Mouse (Mus musculus): Measurements from ENCODE around the gene Rexo5.

Rexo5 gene

DNA sequence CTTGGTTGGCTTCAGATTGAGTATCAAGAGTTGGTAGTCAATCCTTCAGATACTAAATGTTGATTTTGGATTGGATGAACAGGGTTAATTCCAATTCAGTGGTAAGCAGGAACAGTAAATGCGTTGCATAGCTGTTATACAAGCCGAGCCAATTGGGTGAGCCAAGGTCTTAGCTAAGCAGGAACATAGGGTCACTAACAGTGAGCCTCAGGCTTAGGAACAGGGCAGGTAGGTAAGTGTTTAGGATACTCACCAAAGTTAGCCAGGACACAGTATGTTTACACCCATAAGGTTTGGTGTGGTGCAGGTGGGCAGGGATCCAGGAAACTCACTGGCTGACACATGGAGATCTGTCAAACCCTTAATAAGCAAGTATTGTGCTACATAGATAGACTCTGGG, 53.6 kb downstream of the Rexo5 start:
- no peak for DNase-seq

DNA sequence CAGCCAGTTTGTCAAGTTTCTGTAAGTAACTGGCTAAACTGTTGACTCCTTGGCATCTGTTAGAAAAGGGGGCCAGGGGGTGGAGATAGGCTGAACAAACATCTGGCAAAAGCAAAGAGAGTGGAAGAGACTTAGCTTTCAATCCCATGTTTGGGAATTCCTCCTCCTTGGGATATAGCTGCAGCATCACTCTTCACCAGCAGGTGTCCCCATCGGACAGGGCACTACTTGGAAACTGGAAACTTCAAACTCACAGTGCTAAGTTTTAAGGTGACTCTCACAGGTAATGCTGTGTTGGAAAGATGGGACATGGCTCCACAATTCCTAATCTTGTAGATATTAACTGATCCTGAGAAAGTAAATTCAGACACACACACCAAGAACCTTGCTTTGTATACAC, 55.3 kb downstream of the Rexo5 start:
- DNase-seq = peak; percentile 49 to 73

DNA sequence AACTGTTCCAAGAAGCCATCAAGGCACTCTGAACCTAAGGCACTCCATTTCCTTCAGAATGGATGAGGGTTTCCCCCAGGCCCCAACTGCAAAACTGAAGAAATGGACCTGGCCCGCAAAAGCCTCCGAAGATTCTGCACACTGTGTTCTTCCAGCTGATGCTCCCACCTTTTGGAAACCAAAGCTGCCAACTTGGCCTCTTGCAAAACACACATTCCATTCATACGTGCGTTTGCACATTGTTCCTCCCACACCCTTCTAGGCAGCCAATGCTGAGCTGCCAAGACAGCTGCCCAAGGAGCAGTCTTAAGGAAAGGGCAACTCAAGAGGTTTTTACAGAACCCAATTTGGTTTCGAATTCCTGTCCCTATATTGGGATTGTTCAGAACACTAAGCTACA, 56.9 kb downstream of the Rexo5 start:
- DNase-seq = peak; percentile 50 to 66

DNA sequence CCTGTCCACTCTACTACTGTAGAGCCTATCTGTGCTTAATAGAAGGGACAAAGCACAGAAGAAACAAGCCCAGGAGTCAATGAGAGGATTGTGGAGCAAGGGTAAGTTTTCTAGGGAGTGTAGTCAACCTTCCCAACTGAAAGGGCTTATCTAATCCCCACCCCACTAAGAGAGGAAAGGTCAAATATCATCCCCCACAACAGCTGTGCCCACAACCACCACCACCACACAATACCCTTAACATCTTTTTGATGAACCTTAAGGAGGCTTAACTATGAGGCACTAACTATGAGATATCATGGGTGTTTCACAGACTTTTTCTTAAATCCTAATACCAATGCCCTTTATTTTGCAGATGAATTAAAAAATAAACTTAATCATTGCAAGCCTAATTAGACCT, 58.7 kb downstream of the Rexo5 start:
- no peak for DNase-seq

DNA sequence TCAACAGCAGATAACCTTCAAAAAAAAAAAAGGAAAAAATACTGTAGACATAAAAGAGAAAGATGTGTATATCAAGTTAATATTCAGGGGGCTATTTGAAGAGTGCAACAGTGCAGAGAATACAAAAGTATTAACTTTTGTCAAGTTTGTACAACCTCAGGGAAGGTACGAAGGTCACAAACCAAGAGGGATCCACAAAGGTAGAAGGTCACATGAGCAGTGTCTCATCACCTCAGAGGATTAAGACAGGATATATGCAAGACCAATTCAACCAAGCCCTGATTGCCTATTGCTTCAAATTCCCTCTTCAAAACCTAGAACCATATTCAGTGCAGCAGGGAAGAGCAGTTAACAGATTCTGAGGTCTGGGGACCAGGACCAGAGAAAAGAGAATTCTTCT, 59.4 kb downstream of the Rexo5 start:
- no peak for DNase-seq

DNA sequence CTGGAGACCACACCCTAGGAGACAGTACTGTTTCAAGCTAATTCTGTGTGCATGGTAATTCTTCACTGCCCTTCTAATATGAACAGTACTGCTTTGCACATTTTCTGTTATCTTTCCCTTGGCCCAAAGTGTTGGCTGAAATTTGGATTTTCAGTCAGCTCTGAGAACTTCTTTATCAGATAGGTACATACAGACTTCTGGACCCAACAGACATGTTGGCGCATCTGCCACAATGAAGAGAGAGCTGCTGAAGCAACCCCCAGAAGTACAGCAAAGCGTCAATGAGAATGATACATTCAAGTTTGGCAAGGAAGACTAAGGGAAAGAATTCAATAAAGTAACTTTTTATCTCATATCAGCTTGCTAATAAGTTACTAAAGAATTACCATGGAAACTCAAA, 60.6 kb downstream of the Rexo5 start:
- DNase-seq = no peak

DNA sequence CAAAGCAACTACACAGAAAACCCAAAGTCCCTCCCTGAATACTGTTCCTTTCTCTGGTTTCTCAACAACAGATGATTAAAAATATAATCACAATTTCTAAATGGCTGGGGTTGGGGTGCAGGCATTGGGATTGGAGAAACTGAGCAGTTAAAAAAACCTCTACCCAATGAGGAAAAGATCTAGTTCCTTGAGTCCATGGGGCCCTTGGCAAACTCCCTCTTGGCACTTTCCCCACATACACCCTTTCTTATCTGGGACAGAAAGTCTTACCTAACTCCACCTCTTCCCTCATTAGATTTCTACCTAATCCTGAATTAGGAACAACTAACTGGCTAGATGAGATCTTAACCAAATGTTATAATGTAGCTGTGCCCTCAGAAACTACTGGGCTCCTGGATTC, 61.2 kb downstream of the Rexo5 start:
- DNase-seq = no peak

DNA sequence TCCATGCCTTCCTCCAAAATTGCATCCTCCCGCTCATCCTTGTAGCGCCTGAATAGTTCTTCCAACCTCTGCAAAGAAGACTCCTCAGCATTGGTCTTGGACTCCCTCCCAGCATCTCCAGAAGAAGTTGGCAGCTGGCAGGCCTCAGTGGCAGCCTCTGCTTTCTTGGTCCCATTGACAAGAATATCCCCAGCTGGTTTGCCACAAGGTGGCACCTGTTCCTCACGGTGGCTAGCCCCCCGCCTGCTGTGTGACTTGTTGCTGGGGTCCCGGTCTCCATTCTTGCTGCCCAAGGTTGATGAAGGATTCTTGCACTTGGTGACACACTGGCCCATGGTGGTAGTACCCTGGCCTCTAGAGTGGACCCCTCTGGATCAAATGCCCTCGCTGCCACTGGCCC, 65.7 kb downstream of the Rexo5 start:
- DNase-seq = peak; percentile 19 to 31

DNA sequence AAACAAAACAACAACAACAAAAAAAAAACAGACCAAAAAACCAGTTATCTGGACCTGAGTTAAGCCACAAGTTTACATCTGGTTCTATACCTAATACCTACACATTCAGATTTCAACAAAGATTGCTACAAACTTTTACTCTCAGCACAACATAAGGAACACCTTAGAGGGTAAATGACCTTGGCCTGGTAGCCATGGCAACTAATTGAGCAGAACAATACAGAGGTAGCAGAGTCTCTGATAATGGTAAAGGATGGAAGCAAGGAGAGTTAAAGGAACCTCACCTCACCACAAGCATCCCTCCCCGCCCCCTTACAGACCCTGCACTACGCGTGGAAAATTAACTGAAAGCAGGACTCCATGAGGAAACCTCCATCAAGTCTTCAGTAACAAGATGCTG, 66.3 kb downstream of the Rexo5 start:
- no peak for DNase-seq

DNA sequence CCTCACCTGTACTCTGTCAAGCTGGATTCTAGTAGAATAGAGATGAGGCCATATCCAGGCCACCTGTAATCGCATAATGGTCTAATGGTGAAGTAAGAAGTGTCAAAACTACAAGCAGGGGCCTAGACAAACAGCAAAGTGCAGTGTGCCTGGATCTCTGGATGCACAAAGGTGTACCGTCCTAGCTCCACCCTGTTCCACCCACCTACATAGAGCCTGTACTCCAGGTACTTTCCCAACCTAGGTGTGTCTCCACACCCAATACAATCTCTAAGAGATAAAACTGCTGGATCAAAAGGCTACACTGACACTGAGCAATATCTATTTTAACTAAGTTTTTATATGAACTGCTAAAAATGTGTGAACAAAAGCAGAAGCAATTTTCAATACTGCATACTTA, 66.7 kb downstream of the Rexo5 start:
- no peak for DNase-seq

DNA sequence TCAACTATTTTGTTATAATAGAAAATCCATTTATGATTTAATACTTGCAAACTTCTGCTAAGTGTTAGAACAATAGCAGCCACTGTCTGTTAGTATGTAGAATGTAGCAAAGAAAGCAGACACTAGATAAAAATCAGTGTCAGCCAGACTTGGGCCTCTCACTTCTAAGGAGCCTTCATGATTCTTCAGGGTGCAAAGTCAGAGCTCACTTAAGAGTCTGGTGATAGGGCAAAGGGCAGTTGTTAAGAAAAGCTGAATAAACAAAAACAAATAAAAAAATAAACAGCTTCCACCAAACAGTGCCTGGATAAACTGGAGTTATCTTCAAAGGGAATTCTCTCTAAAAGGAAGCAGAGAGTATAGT, 67.1 kb downstream of the Rexo5 start:
- no peak for DNase-seq

DNA sequence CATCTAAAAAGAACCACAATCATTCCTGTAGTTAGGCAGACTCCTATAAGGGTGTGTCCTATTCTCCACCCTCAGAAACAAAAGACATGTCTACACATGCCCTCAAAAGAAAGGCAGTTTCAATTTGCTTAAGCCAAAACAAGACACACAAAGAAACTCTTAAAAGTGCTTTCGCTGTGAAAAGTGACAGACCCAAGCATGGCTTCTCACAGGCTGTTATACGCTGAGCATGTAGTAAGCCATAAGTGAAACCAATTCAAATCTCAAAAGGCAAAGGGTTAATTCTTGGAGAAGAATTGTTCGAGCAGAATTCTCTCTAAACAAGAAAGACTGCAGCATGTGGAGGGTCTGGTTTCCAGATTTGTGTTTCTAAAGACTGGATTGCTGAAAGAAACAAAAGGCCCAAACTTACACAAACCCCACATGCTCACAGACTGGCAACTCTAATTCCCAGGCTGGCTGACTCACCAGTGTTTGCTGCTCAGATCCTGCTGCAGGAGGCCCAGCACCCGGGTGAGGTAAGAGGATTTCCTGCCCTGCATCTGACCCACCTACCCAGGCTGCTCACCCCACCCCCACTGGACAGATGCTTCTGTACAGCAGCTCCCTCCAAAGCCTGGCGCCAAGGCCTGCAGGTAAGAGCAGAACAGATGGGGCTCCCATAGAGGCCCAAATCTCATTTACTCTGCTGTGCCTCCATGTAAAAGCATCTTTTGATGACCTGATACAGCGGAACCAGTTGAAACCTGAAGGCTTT, 67.7 kb downstream of the Rexo5 start:
- peak; percentile 71 to 81 for DNase-seq

DNA sequence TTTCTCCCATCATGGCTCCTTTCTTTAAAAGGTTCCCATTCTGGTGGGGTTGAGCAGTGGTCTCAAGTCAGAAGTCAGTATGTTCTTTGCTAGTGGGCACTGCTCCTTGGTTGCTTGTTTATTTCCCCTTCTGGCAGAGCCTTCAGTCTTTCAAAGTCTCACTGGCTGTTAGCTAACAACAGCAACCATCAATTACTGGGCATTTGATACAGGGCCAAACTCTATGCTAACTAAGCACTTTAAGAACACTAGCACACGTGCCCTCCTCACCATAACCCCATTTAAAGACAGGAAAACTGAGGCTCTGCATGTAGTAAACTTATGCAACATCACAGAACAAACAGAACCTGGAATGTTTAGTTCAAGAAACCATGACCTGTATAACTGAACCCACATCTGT, 68.4 kb downstream of the Rexo5 start:
- DNase-seq = no peak

DNA sequence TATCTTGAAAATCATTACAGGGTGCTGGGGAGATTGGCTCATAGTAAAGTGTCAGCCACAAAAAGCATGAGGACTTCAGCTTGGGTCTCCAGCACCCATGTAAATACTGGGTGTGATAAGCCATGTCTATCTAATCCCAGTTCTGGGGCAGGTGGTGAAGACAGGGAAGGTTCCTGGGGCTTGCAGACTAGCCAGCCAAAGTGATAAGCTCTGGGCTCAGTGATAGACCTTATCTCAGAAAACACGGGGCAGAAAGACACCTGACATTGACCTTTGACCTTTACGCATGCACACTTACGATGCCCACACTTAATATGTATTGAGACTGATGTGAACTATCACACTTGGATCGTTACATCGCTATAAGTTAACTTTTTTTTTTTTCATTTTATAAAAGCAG, 70.7 kb downstream of the Rexo5 start:
- DNase-seq = no peak

DNA sequence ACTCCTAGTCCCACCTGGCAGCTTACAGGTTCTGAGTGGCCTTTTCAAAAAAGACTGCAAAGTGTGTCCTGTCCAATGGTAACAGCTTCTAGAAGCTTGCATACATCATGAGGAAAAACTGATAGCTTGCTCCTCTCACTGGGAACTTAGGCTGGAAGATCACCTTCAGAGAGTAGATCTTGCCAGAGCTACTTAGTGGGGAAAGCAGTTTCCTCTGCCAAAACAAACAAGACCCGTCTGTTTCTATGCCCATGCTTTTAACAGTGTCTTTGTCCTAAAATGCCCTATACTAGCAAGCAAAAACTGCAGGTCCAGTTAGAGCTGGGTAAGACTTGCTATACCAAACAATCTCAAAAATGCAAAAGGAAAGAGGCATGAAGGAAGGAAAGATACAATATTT, 72.3 kb downstream of the Rexo5 start:
- DNase-seq = no peak

DNA sequence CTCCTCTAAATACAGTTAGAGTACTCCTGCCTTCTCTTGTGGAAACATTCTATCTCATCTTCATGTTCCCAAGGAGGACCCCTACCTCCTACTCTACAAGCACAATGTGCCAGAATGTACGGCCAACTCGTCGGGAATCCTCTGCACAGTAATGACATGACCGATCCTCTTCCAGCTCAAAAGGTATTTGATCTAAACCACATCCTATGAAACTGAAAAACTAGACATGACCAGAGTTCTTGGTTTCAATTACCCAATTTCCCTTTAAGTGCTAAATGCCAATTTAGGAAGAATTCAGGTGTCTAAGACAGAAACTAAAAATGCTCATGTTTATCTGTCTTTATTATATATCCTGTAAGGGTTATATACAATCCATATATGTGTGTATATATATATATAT, 78.4 kb downstream of the Rexo5 start:
- DNase-seq = no peak

DNA sequence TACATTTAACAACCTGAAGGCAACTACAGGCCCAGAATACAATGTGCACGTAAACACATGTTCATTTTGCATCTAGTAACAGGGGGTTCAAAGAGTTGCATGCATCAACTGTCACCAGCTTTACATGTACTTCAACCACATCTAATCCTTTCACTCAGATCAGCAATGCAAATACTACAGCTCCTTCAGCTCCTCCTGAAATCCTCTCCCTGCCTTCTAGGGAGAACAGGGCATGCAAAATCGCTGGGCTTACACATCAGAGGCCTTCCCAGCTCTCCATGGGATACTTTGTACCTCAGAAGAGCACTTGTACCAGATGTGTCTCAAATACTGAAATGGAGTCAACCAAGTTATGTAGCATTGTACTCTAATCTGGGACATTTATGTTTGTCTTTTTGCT, 79.2 kb downstream of the Rexo5 start:
- no peak for DNase-seq

DNA sequence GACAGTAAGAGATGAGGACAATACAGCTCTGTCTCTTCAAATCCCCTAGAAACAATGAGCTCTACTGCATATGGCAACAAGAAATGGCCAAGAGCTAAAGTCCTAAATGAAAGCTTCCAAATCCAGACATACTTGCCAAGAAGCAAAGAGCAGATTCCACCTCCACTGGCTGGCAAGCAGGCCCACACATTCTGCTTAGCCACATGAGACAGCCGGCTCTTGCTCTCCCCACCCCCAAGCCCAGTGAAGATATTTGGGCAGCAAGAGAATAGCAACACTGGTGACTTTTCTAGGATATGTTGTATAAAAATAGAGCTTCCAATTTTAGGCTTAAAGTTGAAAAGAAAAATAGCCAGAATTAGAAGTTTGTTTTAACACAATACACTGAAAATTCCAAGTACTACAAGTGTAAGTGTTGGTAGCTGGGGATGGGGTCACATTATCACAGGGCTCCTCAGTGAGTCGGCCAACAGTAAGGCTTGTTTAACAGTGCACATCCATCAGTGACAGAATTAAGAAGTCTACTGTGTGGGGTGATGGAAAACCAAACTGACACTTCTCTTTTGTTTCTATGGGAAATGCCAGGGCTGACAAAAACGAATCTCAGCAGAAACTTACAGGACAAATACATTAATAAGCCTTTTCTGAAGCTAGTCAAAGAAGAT, 82.1 kb downstream of the Rexo5 start:
- DNase-seq = no peak

DNA sequence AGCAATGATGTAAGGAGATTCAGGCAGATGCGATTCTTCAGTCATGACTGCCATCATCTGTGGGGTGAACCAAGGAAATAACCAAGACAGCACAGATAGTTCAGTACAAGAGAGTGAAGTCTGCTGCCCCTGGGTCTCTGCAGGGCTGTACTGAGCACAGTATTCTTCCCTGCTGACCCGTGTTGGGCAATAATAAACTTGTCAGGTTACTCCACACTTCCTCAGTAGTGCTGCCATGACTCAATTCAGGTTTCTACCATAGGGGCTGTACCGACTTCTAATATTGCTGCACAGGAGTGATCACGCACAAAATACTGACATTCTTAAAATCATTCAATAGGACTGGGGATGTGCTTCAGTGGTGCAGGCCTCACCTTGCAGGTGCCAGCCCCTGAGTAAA, 85.4 kb downstream of the Rexo5 start:
- DNase-seq = peak in 1 of 2 experiments; percentile 8

DNA sequence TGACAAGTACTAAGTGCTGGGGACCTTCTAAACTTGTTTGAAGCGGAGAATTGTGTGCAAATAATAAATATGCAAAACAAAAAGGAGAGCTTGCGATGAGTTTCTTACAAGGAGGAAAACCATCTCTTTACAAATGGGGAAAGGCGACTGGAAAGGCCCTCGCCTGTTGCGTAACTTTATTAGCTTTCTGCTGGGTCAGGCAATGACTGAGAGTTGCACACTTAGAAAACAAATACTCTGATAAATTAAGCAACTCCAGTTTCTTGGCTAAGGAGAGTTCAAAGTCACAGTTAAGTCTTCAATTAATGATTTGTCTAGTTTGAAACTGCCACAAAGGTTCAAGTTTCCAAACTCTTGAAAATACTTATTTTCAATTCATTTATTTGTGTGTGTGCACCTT, 86.5 kb downstream of the Rexo5 start:
- DNase-seq = peak in 1 of 2 experiments; percentile 12

DNA sequence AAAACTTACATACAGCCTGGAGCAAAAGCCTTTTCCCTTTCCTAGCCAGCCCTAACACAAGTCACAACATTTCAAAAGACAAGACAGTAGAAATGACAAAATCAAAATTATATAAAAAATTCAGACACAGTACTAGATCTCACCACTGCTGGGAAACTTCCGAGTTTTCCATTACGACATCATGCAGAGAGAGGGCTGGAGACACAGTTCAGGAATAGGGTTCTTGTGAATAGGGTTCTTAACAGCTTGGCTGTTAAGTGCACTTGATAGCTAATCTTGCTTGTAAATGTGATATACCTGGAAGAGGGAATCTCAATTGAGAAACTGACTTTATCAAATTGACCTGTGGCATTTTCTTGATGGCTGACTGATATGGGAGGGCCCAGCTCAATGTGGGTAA, 87.4 kb downstream of the Rexo5 start:
- DNase-seq = no peak

DNA sequence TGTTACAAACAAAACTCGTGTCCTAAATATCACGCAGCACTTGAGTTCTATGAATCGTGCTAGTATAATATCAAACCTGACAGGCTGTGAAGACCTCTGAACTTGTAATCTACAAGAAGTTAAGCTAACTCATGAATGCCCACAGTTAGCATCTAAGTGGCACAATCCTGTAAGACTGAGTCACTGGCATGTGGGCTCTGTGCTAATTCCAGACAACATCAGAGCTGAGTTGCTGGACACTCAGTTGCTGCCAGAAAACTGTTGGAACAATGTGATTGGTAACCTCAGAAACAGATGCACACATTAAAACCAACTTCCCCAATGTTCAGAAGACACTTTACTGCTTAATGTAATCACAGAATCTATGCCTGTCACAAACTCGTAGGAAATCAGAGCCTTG, 94.1 kb downstream of the Rexo5 start:
- no peak for DNase-seq

DNA sequence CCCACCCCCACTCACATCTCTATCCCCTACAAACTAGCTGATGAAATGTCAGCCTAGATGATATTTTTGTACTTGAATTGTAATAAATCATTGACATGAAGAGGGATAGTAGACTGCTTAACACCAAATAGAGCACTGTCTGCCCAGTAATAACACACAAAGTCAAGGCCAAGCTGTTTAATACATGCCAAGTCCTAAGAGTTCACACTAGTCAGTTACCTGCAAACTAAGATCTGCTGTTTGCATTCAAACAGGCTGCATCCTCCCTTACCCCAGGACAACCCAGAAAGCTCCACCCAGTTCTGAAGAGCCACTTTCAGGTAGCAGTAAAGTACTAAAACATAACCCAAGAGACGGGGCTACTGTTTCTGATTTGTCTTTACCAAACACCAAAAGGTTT, 98.4 kb downstream of the Rexo5 start:
- no peak for DNase-seq

DNA sequence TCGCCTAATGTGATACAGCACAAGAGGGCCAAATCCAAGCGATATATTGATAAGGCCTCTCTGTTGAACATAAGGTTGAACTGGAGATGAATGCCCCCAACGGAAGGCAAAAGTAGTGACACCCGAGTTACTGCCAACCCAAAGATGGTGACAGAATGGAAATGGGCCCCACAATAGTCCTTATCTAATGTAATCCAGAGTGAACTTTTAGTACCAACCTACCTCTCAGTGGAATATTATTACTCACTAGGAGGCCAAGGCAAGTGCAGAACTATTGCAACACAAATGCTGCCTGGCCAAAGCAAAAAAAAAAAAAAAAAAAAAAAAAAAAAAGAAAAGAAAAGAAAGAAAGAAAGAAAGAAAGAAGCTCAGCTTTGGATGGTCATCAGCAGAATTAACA, 98.9 kb downstream of the Rexo5 start:
- no peak for DNase-seq

Data from lung, postnatal 4 days (tissue).